Comparison of ENCODE assay signal across 22 mouse cellular contexts in the genomic region with DNA sequence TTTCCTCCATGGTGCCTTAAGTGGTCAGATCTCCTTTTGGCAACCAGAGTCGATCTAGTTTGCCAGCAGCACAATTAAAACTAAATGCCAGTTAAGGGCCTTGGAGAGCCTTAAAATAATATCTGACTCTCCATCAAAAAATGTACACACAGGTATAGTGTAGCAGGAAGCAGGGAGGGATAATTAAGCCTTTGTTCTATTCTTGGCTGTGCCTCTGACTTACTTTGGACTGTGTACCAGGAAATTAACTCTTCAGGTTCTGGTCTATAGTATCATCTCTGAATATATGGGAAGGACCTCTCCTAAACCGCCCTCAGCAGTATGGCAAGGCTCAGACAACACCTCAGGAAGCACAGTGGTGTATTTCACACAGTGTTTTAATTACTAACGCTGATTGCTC.
DNase-seq lines count a peak whose midpoint lies in the region; ATAC-seq lines count a peak whose summit lies in the region.
"Had no signal": no experiment of that assay in that cellular context is flagged by ENCODE, and none has a peak within 500 bp of the region (broad histone marks: within the 10 kb centered on the region; RNA-seq: fewer than 3 reads in every experiment).

No protein-coding gene starts in this region.

- H3K9me3 ChIP-seq in embryonic facial prominence, embryonic 14.5 days (ENCODE audit: control insufficient read depth, low read length) = peaks cover 18% of the 10 kb centered on the region
- peaks cover 24% of the 10 kb centered on the region for H3K9me3 ChIP-seq in embryonic facial prominence, embryonic 10.5 days
- H3K9me3 ChIP-seq in lung, embryonic 15.5 days = no peaks in the 10 kb centered on the region; the same call in 1 of the 2 replicates
- 0 out of 2 replicates have a peak, but pooled peaks cover 3% of the 10 kb centered on the region for H3K9me3 ChIP-seq in intestine, embryonic 16.5 days (ENCODE audit: control insufficient read depth, low read length)
- H3K9me3 ChIP-seq in stomach, embryonic 16.5 days (replicated peaks; ENCODE audit: control insufficient read depth, low read length) = peaks cover 13% of the 10 kb centered on the region
- H3K9me3 ChIP-seq: G1E had no signal

- H3K27ac ChIP-seq in embryonic facial prominence, embryonic 14.5 days (replicated peaks; ENCODE audit: low read depth, low read length) = no peak overlapping the region
- H3K27ac ChIP-seq in embryonic facial prominence, embryonic 10.5 days (replicated peaks) = no peak overlapping the region
- H3K27ac ChIP-seq in lung, embryonic 15.5 days = no peak overlapping the region
- H3K27ac ChIP-seq in intestine, embryonic 16.5 days (ENCODE audit: low read length) = no peak overlapping the region
- H3K27ac ChIP-seq in stomach, embryonic 16.5 days (ENCODE audit: low read length) = no peak overlapping the region
- H3K27ac ChIP-seq: embryonic facial prominence, embryonic 12.5 days; forebrain, embryonic 13.5 days; heart, embryonic 13.5 days; hindbrain, embryonic 12.5 days had no signal

- no peak for ATAC-seq in embryonic facial prominence, embryonic 14.5 days (ENCODE audit: low read depth)
- peak; percentile 59; the same call in 1 of the 2 replicates for ATAC-seq in lung, embryonic 15.5 days (ENCODE audit: borderline replicate concordance, extremely low read depth, low FRiP score, low TSS enrichment)
- ATAC-seq in intestine, embryonic 16.5 days = peak; percentile 92
- ATAC-seq in stomach, embryonic 16.5 days (ENCODE audit: insufficient read depth, low FRiP score) = peak; percentile 79; the same call in 1 of the 2 replicates
- ATAC-seq: CD4-positive, CD25-positive, alpha-beta regulatory T cell, adult 4 months; forebrain, embryonic 13.5 days; forebrain, postnatal 0 days had no signal

- WGBS in embryonic facial prominence, embryonic 14.5 days = 69% methylated on average over 3 of the region's 3 CpGs
- 79% methylated on average over 3 of the region's 3 CpGs for WGBS in embryonic facial prominence, embryonic 10.5 days
- 29% methylated on average over 3 of the region's 3 CpGs for WGBS in lung, embryonic 15.5 days
- WGBS in intestine, embryonic 16.5 days = 62% methylated on average over 3 of the region's 3 CpGs
- 67% methylated on average over 3 of the region's 3 CpGs for WGBS in stomach, embryonic 16.5 days

- H3K4me2 ChIP-seq in embryonic facial prominence, embryonic 14.5 days (ENCODE audit: low read depth, low read length) = no peak overlapping the region
- H3K4me2 ChIP-seq in lung, embryonic 15.5 days = no peak overlapping the region
- H3K4me2 ChIP-seq in intestine, embryonic 16.5 days (ENCODE audit: low read depth, low read length) = no peak overlapping the region
- no peak overlapping the region for H3K4me2 ChIP-seq in stomach, embryonic 16.5 days (ENCODE audit: low read depth, low read length)
- H3K4me2 ChIP-seq: embryonic facial prominence, embryonic 12.5 days; forebrain, embryonic 13.5 days; heart, embryonic 13.5 days; hindbrain, embryonic 12.5 days had no signal

- no peak overlapping the region for H3K4me3 ChIP-seq in embryonic facial prominence, embryonic 14.5 days (ENCODE audit: low read depth, low read length)
- H3K4me3 ChIP-seq in embryonic facial prominence, embryonic 10.5 days = no peak overlapping the region
- no peak overlapping the region for H3K4me3 ChIP-seq in lung, embryonic 15.5 days
- no peak overlapping the region for H3K4me3 ChIP-seq in intestine, embryonic 16.5 days (ENCODE audit: low read length)
- H3K4me3 ChIP-seq in stomach, embryonic 16.5 days (replicated peaks; ENCODE audit: low read length) = no peak overlapping the region
- H3K4me3 ChIP-seq: embryonic facial prominence, embryonic 12.5 days; forebrain, embryonic 13.5 days; heart, embryonic 13.5 days; hindbrain, embryonic 12.5 days had no signal

- no peaks in the 10 kb centered on the region for H3K4me1 ChIP-seq in embryonic facial prominence, embryonic 14.5 days (ENCODE audit: control insufficient read depth, insufficient read depth, low read length)
- H3K4me1 ChIP-seq in embryonic facial prominence, embryonic 10.5 days = no peaks in the 10 kb centered on the region
- H3K4me1 ChIP-seq in lung, embryonic 15.5 days = no peaks in the 10 kb centered on the region
- no peaks in the 10 kb centered on the region for H3K4me1 ChIP-seq in intestine, embryonic 16.5 days (ENCODE audit: control insufficient read depth, insufficient read depth, low read length)
- no peaks in the 10 kb centered on the region for H3K4me1 ChIP-seq in stomach, embryonic 16.5 days (ENCODE audit: control insufficient read depth, insufficient read depth, low read length)
- H3K4me1 ChIP-seq: embryonic facial prominence, embryonic 12.5 days; forebrain, embryonic 13.5 days; heart, embryonic 13.5 days; hindbrain, embryonic 12.5 days had no signal

- no peaks in the 10 kb centered on the region for H3K27me3 ChIP-seq in embryonic facial prominence, embryonic 14.5 days (replicated peaks; ENCODE audit: control insufficient read depth, insufficient read depth, low read length)
- no peaks in the 10 kb centered on the region for H3K27me3 ChIP-seq in embryonic facial prominence, embryonic 10.5 days (replicated peaks; ENCODE audit: low read depth, poor library complexity, severe bottlenecking)
- H3K27me3 ChIP-seq in lung, embryonic 15.5 days = no peaks in the 10 kb centered on the region
- no peaks in the 10 kb centered on the region for H3K27me3 ChIP-seq in intestine, embryonic 16.5 days (replicated peaks; ENCODE audit: control insufficient read depth, insufficient read depth, low read length)
- H3K27me3 ChIP-seq in stomach, embryonic 16.5 days (ENCODE audit: control insufficient read depth, insufficient read depth, low read length) = no peaks in the 10 kb centered on the region
- H3K27me3 ChIP-seq: embryonic facial prominence, embryonic 12.5 days; forebrain, embryonic 13.5 days; heart, embryonic 13.5 days; hindbrain, embryonic 12.5 days had no signal

- DNase-seq in embryonic facial prominence, embryonic 14.5 days (ENCODE audit: low spot score) = peak; percentile 12
- DNase-seq in embryonic facial prominence, embryonic 10.5 days (ENCODE audit: low spot score) = no peak
- DNase-seq in lung, postnatal 10 days = no peak
- no peak for DNase-seq in urinary bladder, postnatal 36 days (ENCODE audit: low spot score in 2 of 2)
- DNase-seq in left cerebral cortex, adult 9 months (ENCODE audit: low spot score in 2 of 2) = no peak
- DNase-seq: adrenal gland, adult 8-10 months; adrenal gland, postnatal 36 days; B cell, adult 2 months; cerebellum, adult 2 months; cerebellum, postnatal 10 days; forebrain, postnatal 0 days; gastrocnemius, postnatal 14 days; heart, postnatal 36 days had no signal

- no peak overlapping the region for H3K9ac ChIP-seq in embryonic facial prominence, embryonic 14.5 days (ENCODE audit: low read depth, low read length)
- H3K9ac ChIP-seq in lung, embryonic 15.5 days = no peak overlapping the region
- H3K9ac ChIP-seq in intestine, embryonic 16.5 days (ENCODE audit: low read depth, low read length) = no peak overlapping the region
- H3K9ac ChIP-seq in stomach, embryonic 16.5 days (ENCODE audit: low read length) = no peak overlapping the region
- H3K9ac ChIP-seq: embryonic facial prominence, embryonic 12.5 days; forebrain, embryonic 13.5 days; forebrain, postnatal 0 days; heart, embryonic 13.5 days; hindbrain, embryonic 12.5 days had no signal

- H3K36me3 ChIP-seq in embryonic facial prominence, embryonic 14.5 days (ENCODE audit: control insufficient read depth, insufficient read depth, low read length) = no peaks in the 10 kb centered on the region
- H3K36me3 ChIP-seq in embryonic facial prominence, embryonic 10.5 days (replicated peaks) = no peaks in the 10 kb centered on the region
- no peaks in the 10 kb centered on the region for H3K36me3 ChIP-seq in lung, embryonic 15.5 days
- H3K36me3 ChIP-seq in intestine, embryonic 16.5 days (ENCODE audit: control insufficient read depth, insufficient read depth, low read length) = no peaks in the 10 kb centered on the region
- no peaks in the 10 kb centered on the region for H3K36me3 ChIP-seq in stomach, embryonic 16.5 days (ENCODE audit: control insufficient read depth, insufficient read depth, low read length)
- H3K36me3 ChIP-seq: embryonic facial prominence, embryonic 12.5 days; G1E; heart, embryonic 13.5 days; hindbrain, embryonic 12.5 days had no signal
